In genomic region chr16:14163731-14164130, GRCm38 (mm10) we compare ENCODE assay signal across 8 mouse cellular contexts. TPM values are rescaled to one million over a fixed set of nuclear protein-coding genes. Genes with fewer than 3 reads are reported as not detected.
DNase-seq lines count a peak whose midpoint lies in the region; ATAC-seq and TF ChIP-seq lines count a peak whose summit lies in the region.

No protein-coding gene starts in this region.

- peaks cover 18% of the 10 kb centered on the region for H3K36me3 ChIP-seq in heart, embryonic 13.5 days
- H3K36me3 ChIP-seq in heart, postnatal 0 days (replicated peaks; ENCODE audit: control insufficient read depth, insufficient read depth, low read length), result peaks cover 6% of the 10 kb centered on the region
- peaks cover 26% of the 10 kb centered on the region for H3K36me3 ChIP-seq in midbrain, embryonic 10.5 days

- peaks cover 32% of the 10 kb centered on the region for H3K4me1 ChIP-seq in heart, embryonic 13.5 days
- peaks cover 18% of the 10 kb centered on the region; the same call in 1 of the 2 replicates for H3K4me1 ChIP-seq in heart, postnatal 0 days (ENCODE audit: control insufficient read depth, insufficient read depth)
- H3K4me1 ChIP-seq in midbrain, embryonic 10.5 days, result peaks cover 35% of the 10 kb centered on the region

- no peak for DNase-seq in heart, postnatal 14 days
- DNase-seq in MN1 (ENCODE audit: low spot score), result peak; percentile 7
- no peak for DNase-seq in heart, postnatal 0 days (ENCODE audit: low spot score)
- DNase-seq in midbrain, embryonic 10.5 days (ENCODE audit: low spot score), result no peak
- no peak for DNase-seq in right cerebral cortex, postnatal 10 days (ENCODE audit: low spot score in 2 of 2)
- DNase-seq in kidney, postnatal 4 days, result no peak
- no peak for DNase-seq in frontal cortex, postnatal 10 days (ENCODE audit: low spot score in 2 of 2)

- no peaks in the 10 kb centered on the region for H3K9me3 ChIP-seq in heart, embryonic 13.5 days
- H3K9me3 ChIP-seq in heart, postnatal 0 days (replicated peaks; ENCODE audit: control insufficient read depth, low read length), result no peaks in the 10 kb centered on the region
- H3K9me3 ChIP-seq in midbrain, embryonic 10.5 days (replicated peaks), result no peaks in the 10 kb centered on the region

- H3K9ac ChIP-seq in heart, embryonic 13.5 days, result peak overlapping the region; percentile 96
- H3K9ac ChIP-seq in heart, postnatal 0 days (replicated peaks; ENCODE audit: low read depth, low read length), result peak overlapping the region; percentile 78

- no peak for TF ChIP-seq EP300 in heart, postnatal 0 days (IDR thresholded peaks at IDR 0.05; ENCODE audit: low read depth)

- intact Hi-C loops in heart, postnatal 14 days (cut with DNase I), result loop anchor here (5.0 to 10.0 kb wide), 2 partner anchors 259 to 346 kb away; partner anchors contain the start of genes Mpv17l, Ntan1 and Pdxdc1

- H3K27ac ChIP-seq in heart, embryonic 13.5 days (replicated peaks), result peak overlapping the region; percentile 86
- H3K27ac ChIP-seq in heart, postnatal 0 days (ENCODE audit: low read depth), result peak overlapping the region; percentile 85
- H3K27ac ChIP-seq in midbrain, embryonic 10.5 days (replicated peaks), result peak overlapping the region; percentile 96

- H3K4me3 ChIP-seq in heart, embryonic 13.5 days, result peak overlapping the region; percentile 85
- peak overlapping the region; percentile 74 for H3K4me3 ChIP-seq in heart, postnatal 0 days (ENCODE audit: low read depth, low read length)
- H3K4me3 ChIP-seq in midbrain, embryonic 10.5 days, result peak overlapping the region; percentile 82

- H3K27me3 ChIP-seq in heart, embryonic 13.5 days (replicated peaks), result no peaks in the 10 kb centered on the region
- no peaks in the 10 kb centered on the region for H3K27me3 ChIP-seq in heart, postnatal 0 days (ENCODE audit: control insufficient read depth, insufficient read depth, low read length)
- no peaks in the 10 kb centered on the region for H3K27me3 ChIP-seq in midbrain, embryonic 10.5 days (ENCODE audit: low read depth, poor library complexity, severe bottlenecking)

- 4% methylated on average over 10 of the region's 10 CpGs for WGBS in heart, embryonic 13.5 days
- WGBS in heart, postnatal 0 days, result 4% methylated on average over 10 of the region's 10 CpGs
- 6% methylated on average over 10 of the region's 10 CpGs for WGBS in midbrain, embryonic 10.5 days

- no peak for ATAC-seq in heart, embryonic 13.5 days (ENCODE audit: extremely low read depth, insufficient number of reproducible peaks, low FRiP score, low TSS enrichment)
- ATAC-seq in heart, postnatal 0 days (ENCODE audit: insufficient read depth, low read depth), result no peak

- H3K4me2 ChIP-seq in heart, embryonic 13.5 days, result peak overlapping the region; percentile 80
- peak overlapping the region; percentile 81 for H3K4me2 ChIP-seq in heart, postnatal 0 days (ENCODE audit: low read depth, low read length)

- TF ChIP-seq CTCF in heart, postnatal 0 days (IDR thresholded peaks at IDR 0.05; ENCODE audit: low read depth), result no peak

RNA-seq across cellular contexts. Expression of gene Marf1, which starts 0.6 kb away (rescaled TPM):
- polyA plus RNA-seq in heart, embryonic 13.5 days (2015; fragmentation: Nextera tagmentation; extraction: Ambion mirVana), result 8.6 and 9.9 TPM in 2 replicates
- 10 to 100 TPM; 28.9 to 29.5 TPM for total RNA-seq in heart, postnatal 14 days (2021)
- 8.7 and 10.7 TPM in 2 replicates for total RNA-seq in heart, postnatal 0 days (2014; rRNA removed; ENCODE audit: low replicate concordance)
- polyA plus RNA-seq in heart, postnatal 0 days (2015; fragmentation: Nextera tagmentation; extraction: Ambion mirVana), result 5.1 and 6.4 TPM in 2 replicates
- 12.8 and 16.4 TPM in 2 replicates for polyA plus RNA-seq in midbrain, embryonic 10.5 days (2016; fragmentation: Nextera tagmentation; extraction: Ambion mirVana)

RNA-seq across cellular contexts. Expression of gene Nde1, which starts 0.7 kb away (rescaled TPM):
- 66.0 and 69.8 TPM in 2 replicates for polyA plus RNA-seq in heart, embryonic 13.5 days (2015; fragmentation: Nextera tagmentation; extraction: Ambion mirVana)
- 10 to 100 TPM; 31.6 to 32.1 TPM for total RNA-seq in heart, postnatal 14 days (2021)
- total RNA-seq in heart, postnatal 0 days (2014; rRNA removed; ENCODE audit: low replicate concordance), result 48.7 and 61.6 TPM in 2 replicates
- 33.9 and 37.0 TPM in 2 replicates for polyA plus RNA-seq in heart, postnatal 0 days (2015; fragmentation: Nextera tagmentation; extraction: Ambion mirVana)
- 195 and 204 TPM in 2 replicates for polyA plus RNA-seq in midbrain, embryonic 10.5 days (2016; fragmentation: Nextera tagmentation; extraction: Ambion mirVana)
